Mouse (Mus musculus): ENCODE measurements at regions not wholly inside any gene's neighbourhood (a gene's known extent, or its start where the extent isn't known, plus 50 kb on each side); places are given as distances from the start of the nearest gene placed in this dataset.

GRCm38 (mm10) chr1:147074166-147074565 is 579.6 kb downstream of the Brinp3 start:
- TF ChIP-seq CTCF (IDR thresholded peaks at IDR 0.05; ENCODE audit: low read depth) (no peak), EP300 (IDR thresholded peaks at IDR 0.05; ENCODE audit: low read depth) (no peak)
